Mouse (Mus musculus) limb, embryonic 12.5 days (tissue): ENCODE results near the gene Olfr330. TPM values are rescaled to one million over a fixed set of nuclear protein-coding genes. Genes with fewer than 3 reads are reported as not detected.

Experiments used
- ATAC-seq: fragments of 200-750 bp; cut with Nextera tagmentation; 2 replicates; pipeline ENCODE4 v1.8.0; 2017; ENCODE audit warnings: low read depth, moderate TSS enrichment; ENCODE audit not compliant: insufficient number of reproducible peaks, insufficient read depth, low FRiP score, low TSS enrichment
- H3K27ac ChIP-seq: fragments of 300-500 bp; sonication (generic); 2 replicates; pipeline ENCODE4 v1.5.1; 2016; ENCODE audit warnings: mild to moderate bottlenecking, moderate library complexity
- H3K27me3 ChIP-seq: fragments of 300-500 bp; sonication (generic); 2 replicates; pipeline ENCODE4 v1.6.1; 2016; ENCODE audit warnings: mild to moderate bottlenecking, moderate library complexity
- H3K36me3 ChIP-seq: fragments of 300-500 bp; sonication (generic); 2 replicates; pipeline ENCODE4 v1.6.1; 2016; ENCODE audit warnings: mild to moderate bottlenecking, moderate library complexity
- H3K4me1 ChIP-seq: fragments of 300-500 bp; sonication (generic); replicated peaks from 2 replicates; pipeline ENCODE4 v1.6.1; 2016
- H3K4me2 ChIP-seq: fragments of 300-500 bp; sonication (generic); 2 replicates; pipeline ENCODE4 v1.6.1; 2016; ENCODE audit warnings: mild to moderate bottlenecking, moderate library complexity
- H3K4me3 ChIP-seq: fragments of 300-500 bp; sonication (generic); replicated peaks from 2 replicates; pipeline ENCODE4 v1.5.1; 2016; ENCODE audit warnings: mild to moderate bottlenecking
- H3K9ac ChIP-seq: fragments of 300-500 bp; sonication (generic); replicated peaks from 2 replicates; pipeline ENCODE4 v1.6.1; 2016; ENCODE audit warnings: mild to moderate bottlenecking, moderate library complexity
- H3K9me3 ChIP-seq: fragments of 300-500 bp; sonication (generic); 2 replicates; pipeline ENCODE4 v1.6.1; 2016; ENCODE audit warnings: mild to moderate bottlenecking, moderate library complexity
- WGBS: fragments of 180-500 bp; shearing (Covaris S2); methylation state at CpG from one replicate; pipeline ENCODE4 v1.1.7; 2016; 5-methylcytosine and 5-hydroxymethylcytosine counted together
- polyA plus RNA-seq: library from polyadenylated mRNA; unstranded; fragments of >200 nt; fragmentation: Nextera tagmentation; extraction: Ambion mirVana; gene quantifications from 2 replicates; pipeline ENCODE4 v1.2.1, GENCODE M21; 2016

The Olfr330 gene
- polyA plus RNA-seq, 1 experiment from 2014 or later = not detected

- ATAC-seq = no peak
- 87% methylated on average over 2 of the region's 2 CpGs for WGBS
Measured at GRCm38 (mm10) chr11:58492455-58492854, 42.2 kb downstream of the Olfr330 start, which contains the start of gene Olfr332. Olfr332 (minus strand) TSS chr11:58492555.

More at GRCm38 (mm10) chr11:58492455-58492854, 42.2 kb downstream of the Olfr330 start, which contains the start of gene Olfr332:
- Histone ChIP-seq H3K27ac (no peak within 1 kb of the TSS), H3K27me3 (no peaks in the 10 kb centered on the region), H3K9me3 (no peaks in the 10 kb centered on the region), H3K4me3 (no peak within 1 kb of the TSS), H3K4me1 (no peaks in the 10 kb centered on the region), H3K9ac (no peak within 1 kb of the TSS), H3K36me3 (no peaks in the 10 kb centered on the region), H3K4me2 (no peak within 1 kb of the TSS)

Other genes starting within 250 kb of the Olfr330 start
- 28.0 and 29.2 TPM in 2 replicates for gene Zfp692, start 227.8 kb downstream of the Olfr330 start, polyA plus RNA-seq
- gene Zfp672, start 204.5 kb downstream of the Olfr330 start, polyA plus RNA-seq = 32.1 and 32.3 TPM in 2 replicates
- 39.0 and 39.8 TPM in 2 replicates for gene Sh3bp5l, start 204.1 kb downstream of the Olfr330 start, polyA plus RNA-seq
- gene Lypd8, start 155.8 kb downstream of the Olfr330 start, polyA plus RNA-seq = not detected in 2 replicates
- not detected in 2 replicates for gene 1810065E05Rik, start 113.7 kb downstream of the Olfr330 start, polyA plus RNA-seq
- gene Gm12253, start 102.3 kb downstream of the Olfr330 start, polyA plus RNA-seq = not detected in 2 replicates
- not detected in 2 replicates for gene Lypd9, start 81.9 kb downstream of the Olfr330 start, polyA plus RNA-seq
- not detected in 2 replicates for gene Olfr30, start 72.6 kb downstream of the Olfr330 start, polyA plus RNA-seq
- gene Olfr332, start 42.3 kb downstream of the Olfr330 start, polyA plus RNA-seq = not detected in 2 replicates
- gene Olfr331, start 32.3 kb downstream of the Olfr330 start, polyA plus RNA-seq = not detected in 2 replicates
- gene Olfr329-ps, start 11.6 kb upstream of the Olfr330 start, polyA plus RNA-seq = not detected in 2 replicates
- 0.08 and 0.09 TPM in 2 replicates for gene Olfr328, start 20.8 kb upstream of the Olfr330 start, polyA plus RNA-seq
- gene Olfr224, start 35.7 kb upstream of the Olfr330 start, polyA plus RNA-seq = not detected in 2 replicates
- not detected in 2 replicates for gene Olfr325, start 42.9 kb upstream of the Olfr330 start, polyA plus RNA-seq
- not detected in 2 replicates for gene Olfr324, start 60.3 kb upstream of the Olfr330 start, polyA plus RNA-seq
- not detected in 2 replicates for gene 2210407C18Rik, start 81.2 kb upstream of the Olfr330 start, polyA plus RNA-seq
- not detected in 2 replicates for gene Olfr323, start 95.7 kb upstream of the Olfr330 start, polyA plus RNA-seq
- 0.15 and 0.35 TPM in 2 replicates for gene Trim58, start 105.6 kb upstream of the Olfr330 start, polyA plus RNA-seq
- gene Olfr322, start 123.9 kb upstream of the Olfr330 start, polyA plus RNA-seq = not detected in 2 replicates
- not detected in 2 replicates for gene Olfr320, start 146.3 kb upstream of the Olfr330 start, polyA plus RNA-seq
- gene Olfr319, start 164.3 kb upstream of the Olfr330 start, polyA plus RNA-seq = not detected in 2 replicates
- gene Olfr318, start 189.2 kb upstream of the Olfr330 start, polyA plus RNA-seq = not detected in 2 replicates
- not detected in 2 replicates for gene Olfr317, start 204.4 kb upstream of the Olfr330 start, polyA plus RNA-seq
- gene Olfr316, start 217.9 kb upstream of the Olfr330 start, polyA plus RNA-seq = not detected in 2 replicates
- not detected in 2 replicates for gene Olfr315, start 238.4 kb upstream of the Olfr330 start, polyA plus RNA-seq
- not detected in 2 replicates for gene Olfr314, start 248.1 kb upstream of the Olfr330 start, polyA plus RNA-seq